Mouse (Mus musculus) ES-Bruce4 (cell line): Measurements from ENCODE around the gene Tmem140. TPM values are rescaled to one million over a fixed set of nuclear protein-coding genes. Genes with fewer than 3 reads are reported as not detected.

Experiments used
- H3K27ac ChIP-seq: 2 replicates; pipeline ENCODE4 v1.5.1; 2012; ENCODE audit warnings: low read length, inconsistent platforms; ENCODE audit not compliant: insufficient read depth
- H3K27me3 ChIP-seq: 2 replicates; pipeline ENCODE4 v1.6.1; 2012; ENCODE audit warnings: mild to moderate bottlenecking, low read length, inconsistent platforms; ENCODE audit not compliant: control insufficient read depth, poor library complexity, insufficient read depth, severe bottlenecking
- H3K36me3 ChIP-seq: 2 replicates; pipeline ENCODE4 v1.6.1; 2012; ENCODE audit warnings: inconsistent platforms, mild to moderate bottlenecking, low read length, moderate library complexity; ENCODE audit not compliant: control insufficient read depth, poor library complexity, insufficient read depth, severe bottlenecking
- H3K4me1 ChIP-seq: one replicate; pipeline ENCODE4 v1.8.1; 2011; ENCODE audit warnings: low read length; ENCODE audit not compliant: control insufficient read depth, insufficient read depth
- H3K4me3 ChIP-seq: 2 replicates; pipeline ENCODE4 v1.5.1; 2011; ENCODE audit warnings: low read depth, mild to moderate bottlenecking, low read length
- H3K9ac ChIP-seq: 2 replicates; pipeline ENCODE4 v1.6.1; 2012; ENCODE audit warnings: low read depth, mild to moderate bottlenecking, inconsistent platforms; ENCODE audit not compliant: poor library complexity, severe bottlenecking
- H3K9me3 ChIP-seq: replicated peaks from 2 replicates; pipeline ENCODE4 v1.6.1; 2012; ENCODE audit warnings: mild to moderate bottlenecking, low read length, inconsistent platforms; ENCODE audit not compliant: control insufficient read depth, poor library complexity, insufficient read depth, severe bottlenecking
- CTCF ChIP-seq: IDR thresholded peaks from one replicate; pipeline ENCODE4 v1.8.1; 2011; ENCODE audit warnings: low read depth, low read length
- EP300 ChIP-seq: IDR thresholded peaks from 2 replicates; pipeline ENCODE4 v1.6.1; 2011; ENCODE audit warnings: low read depth, low read length; ENCODE audit not compliant: insufficient read depth
- POLR2A ChIP-seq: IDR thresholded peaks from one replicate; pipeline ENCODE4 v1.8.1; 2011; ENCODE audit warnings: low read length; ENCODE audit not compliant: insufficient read depth
- polyA plus RNA-seq: library from polyadenylated mRNA; stranded (reverse); fragments of >200 nt; gene quantifications from 2 replicates; pipeline ENCODE4 v1.2.4, GENCODE M21; 2011; ENCODE audit warnings: low read depth; ENCODE audit not compliant: missing spikeins, insufficient read depth, insufficient read length

The Tmem140 gene
- polyA plus RNA-seq, 1 experiment: 5.4 TPM

DNA sequence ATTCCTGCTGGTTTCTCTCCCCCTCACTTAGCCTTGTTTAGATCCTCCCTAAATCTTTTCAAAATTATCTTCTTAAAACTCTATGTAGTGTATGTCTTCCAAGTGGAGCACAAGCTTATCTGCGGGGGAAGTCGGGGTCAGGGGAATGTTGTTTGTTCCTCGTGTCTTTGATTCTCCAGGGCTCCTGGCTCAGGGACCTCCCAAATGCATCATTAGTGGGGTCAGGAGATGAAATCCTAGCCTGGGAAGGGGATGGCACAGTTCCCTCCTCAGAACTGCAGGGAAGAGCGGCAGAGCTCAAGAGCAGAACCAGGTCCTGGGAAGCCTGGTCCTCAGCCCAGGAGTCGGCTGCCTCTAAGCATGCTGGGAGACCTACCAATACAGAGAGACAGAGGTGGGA lies 2.3 kb downstream of the Tmem140 start:
- Histone ChIP-seq H3K9me3 (no peaks in the 10 kb centered on the region), H3K36me3 (no peaks in the 10 kb centered on the region), H3K27me3 (no peaks in the 10 kb centered on the region), H3K27ac (no peak overlapping the region), H3K4me3 (no peak overlapping the region), H3K9ac (no peak overlapping the region), H3K4me1 (peaks cover 7% of the 10 kb centered on the region)
- TF ChIP-seq POLR2A: no peak
- no peak for TF ChIP-seq EP300
- no peak for TF ChIP-seq CTCF

- Histone ChIP-seq H3K27me3 (no peaks in the 10 kb centered on the region), H3K4me1 (peaks cover 7% of the 10 kb centered on the region), H3K4me3 (no peak overlapping the region), H3K9ac (no peak overlapping the region), H3K27ac (no peak overlapping the region), H3K36me3 (no peaks in the 10 kb centered on the region), H3K9me3 (no peaks in the 10 kb centered on the region)
- no peak for TF ChIP-seq POLR2A
- no peak for TF ChIP-seq EP300
- TF ChIP-seq CTCF: no peak
Measured at GRCm38 (mm10) chr6:34865711-34866593, 3.0 kb downstream of the Tmem140 start.

DNA sequence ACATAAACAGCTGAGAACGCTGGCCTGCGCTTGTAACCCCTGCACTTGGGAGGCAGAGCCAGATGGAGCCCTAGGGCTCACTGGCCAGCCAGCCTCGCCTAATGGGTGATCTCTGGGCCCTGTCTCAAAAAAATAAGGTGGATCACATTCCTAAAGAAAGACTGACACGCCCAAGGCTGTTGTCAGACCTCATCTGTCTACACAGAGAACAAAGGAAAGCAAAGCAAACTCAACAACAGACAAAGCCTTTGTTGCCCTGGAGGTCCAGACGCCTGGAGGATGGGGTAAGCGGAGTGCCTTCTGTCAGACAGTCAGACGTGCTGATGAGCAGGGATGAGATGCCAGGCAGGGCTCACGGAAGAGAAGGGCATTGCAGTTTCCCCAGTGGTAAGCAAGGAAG lies 3.8 kb downstream of the Tmem140 start:
- Histone ChIP-seq H3K4me1 (peaks cover 7% of the 10 kb centered on the region), H3K9ac (no peak overlapping the region), H3K27me3 (no peaks in the 10 kb centered on the region), H3K9me3 (no peaks in the 10 kb centered on the region), H3K27ac (no peak overlapping the region), H3K36me3 (no peaks in the 10 kb centered on the region), H3K4me3 (no peak overlapping the region)
- TF ChIP-seq POLR2A (no peak), CTCF (no peak), EP300 (peak; percentile 84)

DNA sequence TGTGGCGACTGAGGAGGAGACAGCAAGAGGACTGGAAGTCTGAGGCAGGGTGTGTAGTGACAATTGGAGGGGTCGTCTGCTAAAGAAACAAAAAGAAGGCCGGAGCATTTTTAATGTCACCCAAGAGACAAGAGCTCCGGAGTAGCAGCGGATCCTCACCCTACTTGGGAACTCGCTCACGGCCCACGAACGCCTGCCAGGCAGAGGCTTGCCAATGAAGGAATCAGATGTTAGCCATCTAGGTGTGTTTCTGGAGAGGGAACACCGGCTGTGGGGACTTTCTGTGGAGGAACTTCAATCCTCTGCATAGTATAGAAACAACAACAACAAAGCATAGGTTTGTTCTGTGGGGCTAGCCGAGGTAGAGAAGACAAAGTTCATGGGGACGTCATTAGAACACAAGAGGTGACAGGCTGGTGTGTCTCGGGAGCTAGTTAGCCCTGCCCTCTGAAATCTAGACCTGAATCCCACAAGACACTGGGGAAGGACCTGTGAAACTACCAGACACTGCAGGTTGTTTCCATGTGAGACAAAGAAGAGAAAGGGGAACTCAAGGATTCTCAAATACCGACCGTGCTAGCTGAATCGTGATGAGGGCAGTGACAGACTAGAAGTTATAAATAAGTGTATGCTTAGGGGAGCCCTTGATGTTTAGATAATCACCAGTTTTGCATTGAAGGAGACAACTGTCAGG lies 4.5 kb downstream of the Tmem140 start:
- no peaks in the 10 kb centered on the region for H3K36me3 ChIP-seq
- no peak for TF ChIP-seq CTCF
- no peak for TF ChIP-seq POLR2A
- H3K9ac ChIP-seq: no peak overlapping the region

GRCm38 (mm10) chr6:34867995-34868350 lies 5.0 kb downstream of the Tmem140 start:
- no peak for TF ChIP-seq CTCF
- no peak for TF ChIP-seq POLR2A
- TF ChIP-seq EP300: no peak
- Histone ChIP-seq H3K27me3 (no peaks in the 10 kb centered on the region), H3K4me3 (no peak overlapping the region), H3K4me1 (peaks cover 7% of the 10 kb centered on the region), H3K9ac (no peak overlapping the region), H3K36me3 (no peaks in the 10 kb centered on the region), H3K27ac (no peak overlapping the region), H3K9me3 (no peaks in the 10 kb centered on the region)

More for the DNA sequence above, 4.5 kb downstream of the Tmem140 start:
- no peaks in the 10 kb centered on the region for H3K9me3 ChIP-seq
- no peak overlapping the region for H3K4me3 ChIP-seq
- no peaks in the 10 kb centered on the region for H3K27me3 ChIP-seq
- peaks cover 7% of the 10 kb centered on the region for H3K4me1 ChIP-seq
- no peak overlapping the region for H3K27ac ChIP-seq
